Mouse (Mus musculus): ENCODE results near the gene Tk2. TPM values are rescaled to one million over a fixed set of nuclear protein-coding genes. Genes with fewer than 3 reads are reported as not detected.
"Not testable (repeated sequence)": the region's sequence is repeated elsewhere in the genome, so short reads cannot be mapped to it uniquely, and the experiment has no call there.

The Tk2 gene
- polyA plus RNA-seq (2015; fragmentation: Nextera tagmentation; extraction: Ambion mirVana): 20.4 and 24.0 TPM in 2 replicates

- peak; percentile 87 for DNase-seq (ENCODE audit: low spot score)
These were observed at the start of gene Tk2 for GRCm38 (mm10) chr8:104248276-104248675. Gene Tk2 (minus strand): TSS chr8:104248558.

- no peak for DNase-seq (ENCODE audit: low spot score)
These were observed 46.0 kb upstream of the Tk2 start for GRCm38 (mm10) chr8:104294396-104294795.

GRCm38 (mm10) chr8:104293081-104293480, 44.7 kb upstream of the Tk2 start, which contains the start of gene Cmtm2a:
Gene Cmtm2a (minus strand): TSS chr8:104293181.
- DNase-seq (ENCODE audit: low spot score): not testable (repeated sequence)

GRCm38 (mm10) chr8:104268937-104269440, 20.6 kb upstream of the Tk2 start:
- DNase-seq (ENCODE audit: low spot score): no peak

- DNase-seq (ENCODE audit: low spot score): no peak
These were observed 20.0 kb upstream of the Tk2 start for GRCm38 (mm10) chr8:104268368-104268767.

GRCm38 (mm10) chr8:104264271-104264935, 16.0 kb upstream of the Tk2 start:
- not testable (repeated sequence) for DNase-seq (ENCODE audit: low spot score)

GRCm38 (mm10) chr8:104261802-104262201, 13.4 kb upstream of the Tk2 start:
- not testable (repeated sequence) for DNase-seq (ENCODE audit: low spot score)

- peak; percentile 51 for DNase-seq (ENCODE audit: low spot score)
These were observed 4.7 kb upstream of the Tk2 start for GRCm38 (mm10) chr8:104253016-104253415.

GRCm38 (mm10) chr8:104251461-104251860, 3.1 kb upstream of the Tk2 start:
- DNase-seq (ENCODE audit: low spot score): no peak

GRCm38 (mm10) chr8:104250439-104251367, 2.3 kb upstream of the Tk2 start, which contains the start of gene Cklf:
Gene Cklf (plus strand): TSS chr8:104250861.
- DNase-seq (ENCODE audit: low spot score): peak; percentile 85

GRCm38 (mm10) chr8:104249442-104249996, 1.2 kb upstream of the Tk2 start:
- DNase-seq (ENCODE audit: low spot score): no peak

- DNase-seq (ENCODE audit: low spot score): no peak
These were observed 466 bp downstream of the Tk2 start for GRCm38 (mm10) chr8:104247908-104248275.

GRCm38 (mm10) chr8:104247054-104247907, 1.1 kb downstream of the Tk2 start:
- DNase-seq (ENCODE audit: low spot score): peak; percentile 54

GRCm38 (mm10) chr8:104246621-104247020, 1.7 kb downstream of the Tk2 start:
- no peak for DNase-seq (ENCODE audit: low spot score)

- no peak for DNase-seq (ENCODE audit: low spot score)
These were observed 6.2 kb downstream of the Tk2 start for GRCm38 (mm10) chr8:104242038-104242644.

- DNase-seq (ENCODE audit: low spot score): no peak
These were observed 8.9 kb downstream of the Tk2 start for GRCm38 (mm10) chr8:104239418-104239861.

GRCm38 (mm10) chr8:104234573-104234972, 13.8 kb downstream of the Tk2 start:
- no peak for DNase-seq (ENCODE audit: low spot score)

GRCm38 (mm10) chr8:104232919-104233318, 15.4 kb downstream of the Tk2 start:
- DNase-seq (ENCODE audit: low spot score): no peak

GRCm38 (mm10) chr8:104232039-104232438, 16.3 kb downstream of the Tk2 start:
- DNase-seq (ENCODE audit: low spot score): no peak

GRCm38 (mm10) chr8:104230377-104230776, 18.0 kb downstream of the Tk2 start:
- DNase-seq (ENCODE audit: low spot score): no peak
